Mouse (Mus musculus): ENCODE measurements around the gene Psmb7. TPM values are rescaled to one million over a fixed set of nuclear protein-coding genes. Genes with fewer than 3 reads are reported as not detected.

The Psmb7 gene
- polyA plus RNA-seq, 2 experiments = 253 to 265 TPM

DNA sequence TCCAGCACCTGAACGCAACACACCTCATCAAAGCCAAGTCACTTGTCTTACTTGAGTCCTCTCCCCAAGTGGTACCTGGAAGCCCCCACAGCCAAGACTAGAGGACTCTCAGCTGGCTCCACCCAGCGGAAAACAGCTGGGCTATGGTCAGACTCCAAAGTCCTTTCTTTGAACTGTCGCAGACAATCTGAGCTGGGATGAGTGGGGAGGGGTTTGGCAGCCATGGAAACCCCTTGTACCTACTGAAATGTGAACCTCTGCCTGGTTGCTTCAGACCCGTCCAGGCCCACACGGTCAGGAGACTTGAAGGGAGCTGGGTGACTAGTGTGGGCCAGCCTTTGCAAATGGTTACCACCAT lies 58.5 kb downstream of the Psmb7 start:
- Histone ChIP-seq H3K4me3 (replicated peaks; ENCODE audit: low read length) (no peak overlapping the region), H3K4me2 (replicated peaks; ENCODE audit: low read depth, low read length, severe bottlenecking) (no peak overlapping the region), H3K9ac (ENCODE audit: low read depth, low read length, severe bottlenecking) (no peak overlapping the region), H3K27me3 (ENCODE audit: control insufficient read depth, insufficient read depth, low read length) (no peaks in the 10 kb centered on the region), H3K4me1 (ENCODE audit: control insufficient read depth, insufficient read depth, low read length) (no peaks in the 10 kb centered on the region), H3K27ac (replicated peaks; ENCODE audit: low read depth, low read length) (no peak overlapping the region), H3K36me3 (ENCODE audit: control insufficient read depth, insufficient read depth, low read length) (peaks cover 88% of the 10 kb centered on the region), H3K9me3 (ENCODE audit: control insufficient read depth, low read length) (no peaks in the 10 kb centered on the region)
- 43% methylated on average over 5 of the region's 5 CpGs for WGBS
- ATAC-seq (ENCODE audit: low FRiP score, low read depth) = no peak
- TF ChIP-seq POLR2A (IDR thresholded peaks at IDR 0.05; ENCODE audit: borderline replicate concordance, extremely low read depth, insufficient read depth, insufficient read length) = no peak
- DNase-seq (ENCODE audit: low spot score) = no peak

DNA sequence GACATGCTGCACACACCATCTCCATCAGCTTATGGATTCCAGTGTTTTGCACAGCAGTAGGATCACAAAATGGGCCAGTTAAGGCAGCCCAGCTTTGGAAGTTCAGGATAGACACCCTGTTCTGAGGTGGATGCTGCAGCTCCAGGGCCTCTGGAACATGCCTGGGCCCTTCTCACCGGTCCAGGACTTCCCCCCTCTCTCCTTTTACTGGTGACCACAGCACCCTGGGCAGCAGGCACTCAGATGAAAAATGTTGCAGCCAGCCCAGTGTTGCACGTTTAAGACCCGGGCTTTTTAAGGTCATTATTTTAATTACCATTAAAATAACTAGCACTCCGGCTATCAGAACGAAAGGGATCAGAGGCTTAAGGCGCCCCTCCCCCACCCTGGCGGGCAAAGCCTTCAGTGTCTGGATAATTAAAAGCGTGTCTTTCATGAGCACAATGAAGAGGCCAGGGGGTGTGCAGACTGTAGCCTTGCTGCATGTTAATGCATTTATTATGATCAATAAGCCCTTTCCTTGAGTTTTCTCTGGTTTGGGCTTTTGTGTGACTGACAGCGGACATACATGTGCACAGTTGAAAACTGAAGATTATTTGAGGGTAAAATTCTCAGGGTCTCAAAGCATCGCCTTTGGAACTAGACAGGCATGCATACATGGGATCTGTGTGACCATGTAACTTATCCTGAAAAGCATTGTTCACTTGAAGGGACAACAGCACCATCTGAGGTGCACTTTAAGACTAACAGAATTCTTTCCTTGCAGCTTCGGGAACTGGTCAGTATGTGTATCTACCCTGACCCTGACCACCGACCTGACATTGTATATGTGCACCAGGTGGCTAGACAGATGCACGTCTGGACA lies 59.1 kb downstream of the Psmb7 start:
- DNase-seq (ENCODE audit: low spot score) = no peak
- H3K27ac ChIP-seq (replicated peaks; ENCODE audit: low read depth, low read length) = no peak overlapping the region

GRCm38 (mm10) chr2:38583982-38584381 lies 59.9 kb downstream of the Psmb7 start:
- no peak overlapping the region for H3K4me2 ChIP-seq (replicated peaks; ENCODE audit: low read depth, low read length, severe bottlenecking)
- H3K36me3 ChIP-seq (ENCODE audit: control insufficient read depth, insufficient read depth, low read length) = peaks cover 88% of the 10 kb centered on the region
- no peaks in the 10 kb centered on the region for H3K27me3 ChIP-seq (ENCODE audit: control insufficient read depth, insufficient read depth, low read length)
- H3K4me1 ChIP-seq (ENCODE audit: control insufficient read depth, insufficient read depth, low read length) = no peaks in the 10 kb centered on the region
- 85% methylated on average over 2 of the region's 2 CpGs for WGBS
- H3K9me3 ChIP-seq (ENCODE audit: control insufficient read depth, low read length) = no peaks in the 10 kb centered on the region
- no peak overlapping the region for H3K9ac ChIP-seq (ENCODE audit: low read depth, low read length, severe bottlenecking)
- no peak overlapping the region for H3K4me3 ChIP-seq (replicated peaks; ENCODE audit: low read length)
- H3K27ac ChIP-seq (replicated peaks; ENCODE audit: low read depth, low read length) = no peak overlapping the region
- DNase-seq (ENCODE audit: low spot score) = no peak
- no peak for TF ChIP-seq POLR2A (IDR thresholded peaks at IDR 0.05; ENCODE audit: borderline replicate concordance, extremely low read depth, insufficient read depth, insufficient read length)
- ATAC-seq (ENCODE audit: low FRiP score, low read depth) = no peak

More for the DNA sequence above, 59.1 kb downstream of the Psmb7 start:
- no peaks in the 10 kb centered on the region for H3K4me1 ChIP-seq (ENCODE audit: control insufficient read depth, insufficient read depth, low read length)
- H3K36me3 ChIP-seq (ENCODE audit: control insufficient read depth, insufficient read depth, low read length) = peaks cover 88% of the 10 kb centered on the region
- no peak for TF ChIP-seq POLR2A (IDR thresholded peaks at IDR 0.05; ENCODE audit: borderline replicate concordance, extremely low read depth, insufficient read depth, insufficient read length)
- no peaks in the 10 kb centered on the region for H3K27me3 ChIP-seq (ENCODE audit: control insufficient read depth, insufficient read depth, low read length)
- 40% methylated on average over 13 of the region's 13 CpGs for WGBS
- no peaks in the 10 kb centered on the region for H3K9me3 ChIP-seq (ENCODE audit: control insufficient read depth, low read length)
- ATAC-seq (ENCODE audit: low FRiP score, low read depth) = no peak
- H3K4me3 ChIP-seq (replicated peaks; ENCODE audit: low read length) = no peak overlapping the region
- H3K4me2 ChIP-seq (replicated peaks; ENCODE audit: low read depth, low read length, severe bottlenecking) = no peak overlapping the region
- H3K9ac ChIP-seq (ENCODE audit: low read depth, low read length, severe bottlenecking) = no peak overlapping the region

- Histone ChIP-seq H3K4me1 (ENCODE audit: control insufficient read depth, insufficient read depth, low read length) (no peaks in the 10 kb centered on the region), H3K27me3 (ENCODE audit: control insufficient read depth, insufficient read depth, low read length) (no peaks in the 10 kb centered on the region), H3K36me3 (ENCODE audit: control insufficient read depth, insufficient read depth, low read length) (peaks cover 90% of the 10 kb centered on the region), H3K9ac (ENCODE audit: low read depth, low read length, severe bottlenecking) (no peak overlapping the region), H3K9me3 (ENCODE audit: control insufficient read depth, low read length) (no peaks in the 10 kb centered on the region), H3K27ac (replicated peaks; ENCODE audit: low read depth, low read length) (no peak overlapping the region), H3K4me2 (replicated peaks; ENCODE audit: low read depth, low read length, severe bottlenecking) (no peak overlapping the region), H3K4me3 (replicated peaks; ENCODE audit: low read length) (no peak overlapping the region)
- TF ChIP-seq POLR2A (IDR thresholded peaks at IDR 0.05; ENCODE audit: borderline replicate concordance, extremely low read depth, insufficient read depth, insufficient read length) = no peak
- no peak for ATAC-seq (ENCODE audit: low FRiP score, low read depth)
- no peak for DNase-seq (ENCODE audit: low spot score)
- WGBS = 40% methylated on average over 1 of the region's 1 CpGs
Observed at GRCm38 (mm10) chr2:38579528-38579927, 64.4 kb downstream of the Psmb7 start.

DNA sequence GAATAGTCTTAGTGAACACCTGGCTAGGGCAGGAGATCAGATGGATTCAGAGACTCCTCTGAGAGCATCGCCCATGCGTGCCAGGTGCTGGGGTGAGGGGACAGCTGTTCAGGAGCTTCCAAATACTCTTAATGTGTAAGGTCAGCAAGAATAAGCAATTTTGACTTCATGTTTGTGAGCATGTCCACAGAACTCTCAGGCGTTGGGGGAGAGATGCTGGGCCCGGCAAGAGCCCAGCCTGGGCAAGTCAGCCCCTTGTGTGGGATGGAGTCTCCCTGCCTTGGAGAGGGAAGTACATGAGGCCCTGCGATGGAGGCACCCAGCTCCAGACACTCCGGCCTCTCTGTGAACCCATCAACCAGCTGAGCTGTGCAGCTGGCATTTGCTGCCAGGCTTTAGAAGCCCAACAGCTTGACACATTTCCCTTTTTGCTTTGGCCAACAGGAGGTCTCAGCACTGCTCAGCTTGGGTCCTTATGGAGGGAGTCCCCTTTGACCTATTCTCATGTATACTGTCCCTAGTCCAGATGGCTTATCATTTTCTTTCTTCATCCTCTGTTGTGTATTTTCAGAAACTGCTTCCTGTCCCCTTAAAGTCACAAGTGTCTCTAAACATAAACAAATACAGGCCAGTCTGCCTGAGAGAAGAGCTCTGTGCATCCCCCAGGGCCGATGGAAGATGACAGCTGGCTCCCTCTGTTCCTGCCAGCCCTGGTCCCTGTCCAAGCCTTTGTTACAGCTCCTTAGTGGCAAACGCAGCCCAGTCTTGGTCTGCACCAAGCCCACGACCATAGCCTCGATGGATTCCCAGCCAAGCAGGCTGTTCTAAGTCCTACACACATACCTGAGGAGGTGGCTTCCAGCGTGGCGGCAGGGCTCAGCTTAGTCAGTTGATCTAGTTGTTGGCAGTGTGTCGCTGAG lies 65.0 kb downstream of the Psmb7 start:
- 64% methylated on average over 13 of the region's 13 CpGs for WGBS
- peak; percentile 17 for DNase-seq (ENCODE audit: low spot score)
- Histone ChIP-seq H3K36me3 (ENCODE audit: control insufficient read depth, insufficient read depth, low read length) (peaks cover 90% of the 10 kb centered on the region), H3K27ac (replicated peaks; ENCODE audit: low read depth, low read length) (no peak overlapping the region), H3K9me3 (ENCODE audit: control insufficient read depth, low read length) (no peaks in the 10 kb centered on the region), H3K4me1 (ENCODE audit: control insufficient read depth, insufficient read depth, low read length) (no peaks in the 10 kb centered on the region), H3K4me2 (replicated peaks; ENCODE audit: low read depth, low read length, severe bottlenecking) (no peak overlapping the region), H3K9ac (ENCODE audit: low read depth, low read length, severe bottlenecking) (no peak overlapping the region), H3K27me3 (ENCODE audit: control insufficient read depth, insufficient read depth, low read length) (no peaks in the 10 kb centered on the region), H3K4me3 (replicated peaks; ENCODE audit: low read length) (no peak overlapping the region)
- no peak for TF ChIP-seq POLR2A (IDR thresholded peaks at IDR 0.05; ENCODE audit: borderline replicate concordance, extremely low read depth, insufficient read depth, insufficient read length)
- peak; percentile 8; the same call in 1 of the 2 replicates for ATAC-seq (ENCODE audit: low FRiP score, low read depth)

Data from limb, embryonic 14.5 days (tissue).